Mouse (Mus musculus): ENCODE measurements around the gene Ifna14. TPM values are rescaled to one million over a fixed set of nuclear protein-coding genes. Genes with fewer than 3 reads are reported as not detected.

Gene Ifna14
- polyA plus RNA-seq, 2 experiments, result not detected

- DNase-seq (ENCODE audit: low read depth in 3 of 3, low spot score in 3 of 3) (peak; percentile 75 to 81 (median 76)), ATAC-seq (ENCODE audit: insufficient read depth) (peak; percentile 96)
- Histone ChIP-seq H3K4me2 (ENCODE audit: low read depth) (peak overlapping the region; percentile 63), H3K27ac (no peak overlapping the region), H3K4me1 (replicated peaks; ENCODE audit: control insufficient read depth in 2 of 2, insufficient read depth in 2 of 2, low read length in 1 of 2) (peaks cover 0 to 8% of the 10 kb centered on the region in 2 experiments; a peak in 2 of 4 replicates), H3K9me3 (ENCODE audit: control insufficient read depth, low read length) (no peaks in the 10 kb centered on the region), H3K27me3 (ENCODE audit: control insufficient read depth, insufficient read depth, low read length) (no peaks in the 10 kb centered on the region), H3K4me3 (ENCODE audit: insufficient read depth in 1 of 2, low read depth in 2 of 2, low read length in 2 of 2) (peak overlapping the region; percentile 47 to 70), H3K36me3 (replicated peaks; ENCODE audit: control insufficient read depth, insufficient read depth, low read depth) (no peaks in the 10 kb centered on the region), H3K9ac (replicated peaks) (peak overlapping the region; percentile 46)
- 20% methylated on average over 22 of the region's 22 CpGs for WGBS (ENCODE audit: insufficient replicate concordance)
- TF ChIP-seq CTCF (IDR thresholded peaks at IDR 0.05; ENCODE audit: low read depth) (peak; percentile 95), EP300 (IDR thresholded peaks at IDR 0.05; ENCODE audit: low read depth) (no peak)
Measured at GRCm38 (mm10) chr4:88550161-88550945, 21.2 kb downstream of the Ifna14 start.

DNA sequence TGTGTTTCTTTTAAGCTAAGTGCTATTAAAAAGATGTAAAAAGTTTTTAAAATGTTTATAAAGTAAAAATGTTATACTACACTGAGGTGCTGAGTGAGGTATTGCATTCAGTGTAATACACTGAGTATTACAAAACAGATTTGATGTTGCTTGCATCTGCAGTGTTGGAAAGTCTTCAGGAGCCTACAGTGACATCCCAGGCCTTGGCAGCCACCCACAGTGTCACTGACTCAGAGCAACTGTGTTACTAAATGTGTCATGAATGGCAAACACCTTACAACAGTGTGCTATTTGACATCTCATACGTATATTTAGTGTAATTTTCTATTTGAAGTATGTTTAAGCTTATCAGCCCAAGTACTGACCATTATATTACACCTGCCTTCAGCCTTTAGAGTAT lies 23.6 kb downstream of the Ifna14 start:
- DNase-seq (ENCODE audit: low read depth in 3 of 3, low spot score in 3 of 3), result no peak
- TF ChIP-seq CTCF (IDR thresholded peaks at IDR 0.05; ENCODE audit: low read depth) (no peak), EP300 (IDR thresholded peaks at IDR 0.05; ENCODE audit: low read depth) (no peak)
- Histone ChIP-seq H3K36me3 (replicated peaks; ENCODE audit: control insufficient read depth, insufficient read depth, low read depth) (no peaks in the 10 kb centered on the region), H3K4me1 (replicated peaks; ENCODE audit: control insufficient read depth in 2 of 2, insufficient read depth in 2 of 2, low read length in 1 of 2) (peaks cover 0 to 8% of the 10 kb centered on the region in 2 experiments; a peak in 2 of 4 replicates), H3K4me2 (ENCODE audit: low read depth) (no peak overlapping the region), H3K27me3 (ENCODE audit: control insufficient read depth, insufficient read depth, low read length) (no peaks in the 10 kb centered on the region; the same call in 1 of the 2 replicates), H3K27ac (no peak overlapping the region), H3K9me3 (ENCODE audit: control insufficient read depth, low read length) (no peaks in the 10 kb centered on the region), H3K9ac (replicated peaks) (no peak overlapping the region), H3K4me3 (ENCODE audit: insufficient read depth in 1 of 2, low read depth in 2 of 2, low read length in 2 of 2) (no peak overlapping the region)
- ATAC-seq (ENCODE audit: insufficient read depth), result no peak
- WGBS (ENCODE audit: insufficient replicate concordance), result 62% methylated on average over 1 of the region's 1 CpGs

- H3K27ac ChIP-seq, result no peak overlapping the region
- H3K4me3 ChIP-seq (ENCODE audit: insufficient read depth in 1 of 2, low read depth in 2 of 2, low read length in 2 of 2), result no peak overlapping the region
- H3K4me1 ChIP-seq (replicated peaks; ENCODE audit: control insufficient read depth in 2 of 2, insufficient read depth in 2 of 2, low read length in 1 of 2), result 0 out of 4 replicates have a peak, but pooled peaks cover 0 to under 1% of the 10 kb centered on the region in 2 experiments
- TF ChIP-seq CTCF (IDR thresholded peaks at IDR 0.05; ENCODE audit: low read depth) (peak; percentile 77), EP300 (IDR thresholded peaks at IDR 0.05; ENCODE audit: low read depth) (no peak)
- H3K36me3 ChIP-seq (replicated peaks; ENCODE audit: control insufficient read depth, insufficient read depth, low read depth), result no peaks in the 10 kb centered on the region
- DNase-seq (ENCODE audit: low read depth in 3 of 3, low spot score in 3 of 3) (peak; percentile 42 to 62 (median 47)), ATAC-seq (ENCODE audit: insufficient read depth) (peak; percentile 41; the same call in 1 of the 2 replicates)
- no peak overlapping the region for H3K9ac ChIP-seq (replicated peaks)
- no peak overlapping the region for H3K4me2 ChIP-seq (ENCODE audit: low read depth)
- no peaks in the 10 kb centered on the region for H3K9me3 ChIP-seq (ENCODE audit: control insufficient read depth, low read length)
- no peaks in the 10 kb centered on the region; the same call in 1 of the 2 replicates for H3K27me3 ChIP-seq (ENCODE audit: control insufficient read depth, insufficient read depth, low read length)
- 37% methylated on average over 2 of the region's 2 CpGs for WGBS (ENCODE audit: insufficient replicate concordance)
Measured at GRCm38 (mm10) chr4:88543649-88544234, 27.9 kb downstream of the Ifna14 start.

GRCm38 (mm10) chr4:88537328-88537727 lies 34.3 kb downstream of the Ifna14 start:
- Histone ChIP-seq H3K27me3 (ENCODE audit: control insufficient read depth, insufficient read depth, low read length) (no peaks in the 10 kb centered on the region), H3K9ac (replicated peaks) (peak overlapping the region; percentile 9; the same call in 1 of the 2 replicates), H3K36me3 (replicated peaks; ENCODE audit: control insufficient read depth, insufficient read depth, low read depth) (no peaks in the 10 kb centered on the region), H3K4me3 (ENCODE audit: insufficient read depth in 1 of 2, low read depth in 2 of 2, low read length in 2 of 2) (0 out of 4 replicates have a peak overlapping the region, but pooled peaks of 1 of the 2 experiments have one; percentile 5), H3K4me2 (ENCODE audit: low read depth) (peak overlapping the region; percentile 47), H3K27ac (peak overlapping the region; percentile 17; the same call in 1 of the 2 replicates), H3K4me1 (replicated peaks; ENCODE audit: control insufficient read depth in 2 of 2, insufficient read depth in 2 of 2, low read length in 1 of 2) (peaks cover 22 to 34% of the 10 kb centered on the region in 2 experiments), H3K9me3 (ENCODE audit: control insufficient read depth, low read length) (no peaks in the 10 kb centered on the region)
- DNase-seq (ENCODE audit: low read depth in 3 of 3, low spot score in 3 of 3) (peak; percentile 31 to 39 (median 37)), ATAC-seq (ENCODE audit: insufficient read depth) (no peak)
- TF ChIP-seq EP300 (IDR thresholded peaks at IDR 0.05; ENCODE audit: low read depth), result no peak
- no peak for TF ChIP-seq CTCF (IDR thresholded peaks at IDR 0.05; ENCODE audit: low read depth)
- 14% methylated on average over 12 of the region's 12 CpGs for WGBS (ENCODE audit: insufficient replicate concordance)

- no peak overlapping the region; the same call in 1 of the 2 replicates for H3K27ac ChIP-seq
- no peaks in the 10 kb centered on the region for H3K27me3 ChIP-seq (ENCODE audit: control insufficient read depth, insufficient read depth, low read length)
- H3K9ac ChIP-seq (replicated peaks), result no peak overlapping the region; the same call in 1 of the 2 replicates
- TF ChIP-seq EP300 (IDR thresholded peaks at IDR 0.05; ENCODE audit: low read depth) (no peak), CTCF (IDR thresholded peaks at IDR 0.05; ENCODE audit: low read depth) (no peak)
- ATAC-seq (ENCODE audit: insufficient read depth) (no peak), DNase-seq (ENCODE audit: low read depth in 3 of 3, low spot score in 3 of 3) (no peak)
- 67% methylated on average over 7 of the region's 7 CpGs for WGBS (ENCODE audit: insufficient replicate concordance)
- H3K4me3 ChIP-seq (ENCODE audit: insufficient read depth in 1 of 2, low read depth in 2 of 2, low read length in 2 of 2), result no peak overlapping the region
- H3K4me2 ChIP-seq (ENCODE audit: low read depth), result no peak overlapping the region
- H3K4me1 ChIP-seq (replicated peaks; ENCODE audit: control insufficient read depth in 2 of 2, insufficient read depth in 2 of 2, low read length in 1 of 2), result peaks cover 22 to 34% of the 10 kb centered on the region in 2 experiments
- no peaks in the 10 kb centered on the region for H3K36me3 ChIP-seq (replicated peaks; ENCODE audit: control insufficient read depth, insufficient read depth, low read depth)
- no peaks in the 10 kb centered on the region for H3K9me3 ChIP-seq (ENCODE audit: control insufficient read depth, low read length)
Measured at GRCm38 (mm10) chr4:88536640-88537039, 35.0 kb downstream of the Ifna14 start.

Measured in liver, embryonic 14.5 days (tissue).